Mouse (Mus musculus) lung, adult 2 months (tissue): Measurements from ENCODE around the gene Ppp3ca.

Experiments used
- CTCF ChIP-seq: fragments of 200-500 bp; IDR thresholded peaks from 2 replicates; pipeline ENCODE4 v1.5.1; 2011; ENCODE audit warnings: mild to moderate bottlenecking, low read length, control low read depth; ENCODE audit not compliant: insufficient read depth
- POLR2A ChIP-seq: fragments of 200-500 bp; IDR thresholded peaks from 2 replicates; pipeline ENCODE4 v1.6.1; 2011; ENCODE audit warnings: low read depth, mild to moderate bottlenecking, control low read depth, low read length, borderline replicate concordance; ENCODE audit errors: extremely low read depth

DNA sequence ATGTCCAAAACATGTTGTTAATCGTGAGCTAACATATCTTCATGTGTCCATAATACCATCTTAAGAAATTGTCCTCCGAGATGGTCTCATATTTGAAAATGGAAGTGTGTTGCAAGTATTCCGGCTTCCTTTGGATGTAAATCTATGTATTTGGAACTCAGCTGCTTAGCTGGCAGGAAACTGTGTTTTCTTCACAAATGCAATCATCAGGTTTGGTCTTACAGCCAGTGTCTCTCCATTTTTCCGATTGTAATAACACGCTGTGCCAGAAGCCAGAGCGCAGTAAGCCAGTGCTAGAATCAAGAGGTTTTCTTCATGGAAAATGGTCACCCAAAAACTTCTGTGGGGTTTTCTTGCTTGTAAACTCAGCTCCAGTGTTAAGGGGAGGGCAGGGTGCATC lies 104.3 kb downstream of the Ppp3ca start:
- no peak for TF ChIP-seq CTCF
- TF ChIP-seq POLR2A, result no peak
